In genomic region chr7:19755851-19756786, GRCm38 (mm10) we compare ENCODE assay signal across 9 mouse cellular contexts. TPM values are rescaled to one million over a fixed set of nuclear protein-coding genes. Genes with fewer than 3 reads are reported as not detected.
DNase-seq lines count a peak whose midpoint lies in the region; ATAC-seq and TF ChIP-seq lines count a peak whose summit lies in the region.
"Had no signal": no experiment of that assay in that cellular context is flagged by ENCODE, and none has a peak within 500 bp of the region (broad histone marks: within the 10 kb centered on the region; RNA-seq: fewer than 3 reads in every experiment).

No protein-coding gene starts in this region.

- peak overlapping the region; percentile 11 for H3K4me3 ChIP-seq in heart, embryonic 12.5 days
- H3K4me3 ChIP-seq in stomach, postnatal 0 days (ENCODE audit: low read depth, low read length), result no peak overlapping the region
- no peak overlapping the region for H3K4me3 ChIP-seq in forebrain, embryonic 12.5 days (replicated peaks)

- H3K9me3 ChIP-seq in heart, embryonic 12.5 days (replicated peaks), result no peaks in the 10 kb centered on the region
- no peaks in the 10 kb centered on the region for H3K9me3 ChIP-seq in stomach, postnatal 0 days (ENCODE audit: control insufficient read depth, low read length)
- H3K9me3 ChIP-seq in forebrain, embryonic 12.5 days, result no peaks in the 10 kb centered on the region

- H3K27me3 ChIP-seq in heart, embryonic 12.5 days (replicated peaks), result no peaks in the 10 kb centered on the region
- no peaks in the 10 kb centered on the region for H3K27me3 ChIP-seq in stomach, postnatal 0 days (ENCODE audit: control insufficient read depth, insufficient read depth, low read length)
- no peaks in the 10 kb centered on the region for H3K27me3 ChIP-seq in forebrain, embryonic 12.5 days

- peaks cover 61% of the 10 kb centered on the region for H3K4me1 ChIP-seq in heart, embryonic 12.5 days (replicated peaks)
- H3K4me1 ChIP-seq in stomach, postnatal 0 days (replicated peaks; ENCODE audit: control insufficient read depth, insufficient read depth), result no peaks in the 10 kb centered on the region
- no peaks in the 10 kb centered on the region for H3K4me1 ChIP-seq in forebrain, embryonic 12.5 days

- DNase-seq in ovary, adult 18-20 months (ENCODE audit: low spot score), result peak; percentile 60
- DNase-seq in ovary, postnatal 10 days (ENCODE audit: low spot score), result no peak
- peak; percentile 85 for DNase-seq in kidney, postnatal 14 days
- DNase-seq in stomach, postnatal 0 days (ENCODE audit: low spot score), result peak; percentile 34
- DNase-seq in thymus, postnatal 10 days (ENCODE audit: low spot score in 2 of 2), result no peak
- DNase-seq in layer of hippocampus, adult 18-20 months (ENCODE audit: low spot score in 2 of 2), result no peak

- peaks cover 30% of the 10 kb centered on the region for H3K36me3 ChIP-seq in heart, embryonic 12.5 days
- H3K36me3 ChIP-seq in stomach, postnatal 0 days (ENCODE audit: control insufficient read depth, insufficient read depth, low read length), result peaks cover 5% of the 10 kb centered on the region; the same call in 1 of the 2 replicates
- no peaks in the 10 kb centered on the region for H3K36me3 ChIP-seq in forebrain, embryonic 12.5 days (replicated peaks)

- peak overlapping the region; percentile 99 for H3K27ac ChIP-seq in heart, embryonic 12.5 days (ENCODE audit: poor library complexity, severe bottlenecking)
- H3K27ac ChIP-seq in stomach, postnatal 0 days (replicated peaks), result peak overlapping the region; percentile 84
- H3K27ac ChIP-seq in forebrain, embryonic 12.5 days, result no peak overlapping the region

- peak; percentile 87 for ATAC-seq in heart, embryonic 12.5 days (ENCODE audit: insufficient number of reproducible peaks, low FRiP score)
- peak; percentile 58; the same call in 1 of the 2 replicates for ATAC-seq in stomach, postnatal 0 days (ENCODE audit: low FRiP score, low TSS enrichment)
- ATAC-seq in forebrain, embryonic 12.5 days (ENCODE audit: low FRiP score), result no peak

- no peak for TF ChIP-seq CTCF in stomach, postnatal 0 days (IDR thresholded peaks at IDR 0.05; ENCODE audit: low read depth)

- no peak for TF ChIP-seq EP300 in stomach, postnatal 0 days (optimal IDR thresholded peaks at IDR 0.05)

- H3K4me2 ChIP-seq in heart, embryonic 12.5 days, result peak overlapping the region; percentile 46
- H3K4me2 ChIP-seq in stomach, postnatal 0 days (replicated peaks; ENCODE audit: low read depth), result peak overlapping the region; percentile 31
- H3K4me2 ChIP-seq in forebrain, embryonic 12.5 days, result no peak overlapping the region

- peak overlapping the region; percentile 48 for H3K9ac ChIP-seq in heart, embryonic 12.5 days
- H3K9ac ChIP-seq in stomach, postnatal 0 days (ENCODE audit: low read length), result peak overlapping the region; percentile 27; the same call in 1 of the 2 replicates
- H3K9ac ChIP-seq in forebrain, embryonic 12.5 days, result no peak overlapping the region

- WGBS in heart, embryonic 12.5 days, result 25% methylated on average over 24 of the region's 24 CpGs
- WGBS in stomach, postnatal 0 days, result 40% methylated on average over 22 of the region's 24 CpGs
- WGBS in forebrain, embryonic 12.5 days, result 83% methylated on average over 22 of the region's 24 CpGs

RNA-seq across cellular contexts. Expression of gene Nectin2, which starts 5.8 kb away (rescaled TPM):
- 99.1 and 101 TPM in 2 replicates for polyA plus RNA-seq in heart, embryonic 12.5 days (2016; fragmentation: Nextera tagmentation; extraction: Ambion mirVana)
- polyA plus RNA-seq in stomach, postnatal 0 days (2015; fragmentation: Nextera tagmentation; extraction: Ambion mirVana), result 82.2 and 83.8 TPM in 2 replicates
- polyA plus RNA-seq in forebrain, embryonic 12.5 days (2016; fragmentation: Nextera tagmentation; extraction: Ambion mirVana), result 45.9 and 47.3 TPM in 2 replicates
- total RNA-seq in layer of hippocampus, adult 18-20 months (2021), result 1 to 10 TPM; 5.0 to 5.1 TPM

RNA-seq across cellular contexts. Expression of gene Bcam, which starts 14.7 kb away (rescaled TPM):
- polyA plus RNA-seq in heart, embryonic 12.5 days (2016; fragmentation: Nextera tagmentation; extraction: Ambion mirVana), result 232 and 245 TPM in 2 replicates
- polyA plus RNA-seq in stomach, postnatal 0 days (2015; fragmentation: Nextera tagmentation; extraction: Ambion mirVana), result 87.5 and 103 TPM in 2 replicates
- polyA plus RNA-seq in forebrain, embryonic 12.5 days (2016; fragmentation: Nextera tagmentation; extraction: Ambion mirVana), result 8.9 and 10.9 TPM in 2 replicates
- total RNA-seq in layer of hippocampus, adult 18-20 months (2021), result 10 to 100 TPM; 12.4 to 12.9 TPM

RNA-seq across cellular contexts. Expression of gene Cblc, which starts 40.5 kb away (rescaled TPM):
- polyA plus RNA-seq in heart, embryonic 12.5 days (2016; fragmentation: Nextera tagmentation; extraction: Ambion mirVana), result 0.27 TPM in 1 of 2 replicates, not detected in the other
- polyA plus RNA-seq in stomach, postnatal 0 days (2015; fragmentation: Nextera tagmentation; extraction: Ambion mirVana), result 44.4 and 48.5 TPM in 2 replicates
- polyA plus RNA-seq in forebrain, embryonic 12.5 days (2016; fragmentation: Nextera tagmentation; extraction: Ambion mirVana), result 0.47 and 0.56 TPM in 2 replicates
- not detected for total RNA-seq in layer of hippocampus, adult 18-20 months (2021)
- total RNA-seq: hematopoietic stem cell, adult 5-6 weeks had no signal

RNA-seq across cellular contexts. Expression of gene Tomm40, which starts 40.9 kb away (rescaled TPM):
- polyA plus RNA-seq in heart, embryonic 12.5 days (2016; fragmentation: Nextera tagmentation; extraction: Ambion mirVana), result 160 and 166 TPM in 2 replicates
- polyA plus RNA-seq in stomach, postnatal 0 days (2015; fragmentation: Nextera tagmentation; extraction: Ambion mirVana), result 98.0 and 105 TPM in 2 replicates
- 136 and 149 TPM in 2 replicates for polyA plus RNA-seq in forebrain, embryonic 12.5 days (2016; fragmentation: Nextera tagmentation; extraction: Ambion mirVana)
- 100 to 1,000 TPM; 110 to 114 TPM for total RNA-seq in layer of hippocampus, adult 18-20 months (2021)

RNA-seq across cellular contexts. Expression of gene Apoe, which starts 57.1 kb away (rescaled TPM):
- 399 and 400 TPM in 2 replicates for polyA plus RNA-seq in heart, embryonic 12.5 days (2016; fragmentation: Nextera tagmentation; extraction: Ambion mirVana)
- polyA plus RNA-seq in stomach, postnatal 0 days (2015; fragmentation: Nextera tagmentation; extraction: Ambion mirVana), result 383 and 436 TPM in 2 replicates
- 115 and 128 TPM in 2 replicates for polyA plus RNA-seq in forebrain, embryonic 12.5 days (2016; fragmentation: Nextera tagmentation; extraction: Ambion mirVana)
- 1,000 to 10,000 TPM; 2,690 to 2,764 TPM for total RNA-seq in layer of hippocampus, adult 18-20 months (2021)

Comparison
In these comparisons a context has a peak if more than half of its experiments do, and no peak if none do; other contexts are left out.
1. DNase-seq: peak in ovary, adult 18-20 months (single experiment), kidney, postnatal 14 days (single experiment) and stomach, postnatal 0 days (single experiment); none in ovary, postnatal 10 days (single experiment), thymus, postnatal 10 days (0 of 2) and layer of hippocampus, adult 18-20 months (0 of 2).
2. RNA of gene Cblc, which starts 40.5 kb away (polyA plus RNA-seq): 44.4 to 48.5 TPM in stomach, postnatal 0 days; 0.47 to 0.56 TPM in forebrain, embryonic 12.5 days and 0.27 TPM in heart, embryonic 12.5 days; every median in the first group is over 10 times any median in the second.